Comparison of ENCODE assay signal across 8 mouse cellular contexts in genomic region chr4:53186573-53186972, GRCm38 (mm10). TPM values are rescaled to one million over a fixed set of nuclear protein-coding genes. Genes with fewer than 3 reads are reported as not detected.
DNase-seq lines count a peak whose midpoint lies in the region; ATAC-seq and TF ChIP-seq lines count a peak whose summit lies in the region.

No protein-coding gene starts in this region.

- H3K9me3 ChIP-seq in liver, embryonic 11.5 days (ENCODE audit: control insufficient read depth, low read length): no peaks in the 10 kb centered on the region
- no peaks in the 10 kb centered on the region for H3K9me3 ChIP-seq in hindbrain, embryonic 16.5 days (ENCODE audit: control insufficient read depth, low read length)
- H3K9me3 ChIP-seq in stomach, embryonic 16.5 days (replicated peaks; ENCODE audit: control insufficient read depth, low read length): no peaks in the 10 kb centered on the region

- H3K4me2 ChIP-seq in liver, embryonic 11.5 days: no peak overlapping the region
- H3K4me2 ChIP-seq in hindbrain, embryonic 16.5 days (ENCODE audit: low read length): no peak overlapping the region
- H3K4me2 ChIP-seq in stomach, embryonic 16.5 days (ENCODE audit: low read depth, low read length): no peak overlapping the region

- peaks cover 5% of the 10 kb centered on the region; the same call in 1 of the 2 replicates for H3K4me1 ChIP-seq in liver, adult 2 months (ENCODE audit: control insufficient read depth, insufficient read depth, low read length)
- H3K4me1 ChIP-seq in liver, embryonic 11.5 days (replicated peaks; ENCODE audit: control insufficient read depth, insufficient read depth, low read length): no peaks in the 10 kb centered on the region
- H3K4me1 ChIP-seq in hindbrain, embryonic 16.5 days (ENCODE audit: control insufficient read depth, insufficient read depth, low read depth, low read length): peaks cover 4% of the 10 kb centered on the region; the same call in 1 of the 2 replicates
- no peaks in the 10 kb centered on the region for H3K4me1 ChIP-seq in stomach, embryonic 16.5 days (ENCODE audit: control insufficient read depth, insufficient read depth, low read length)

- TF ChIP-seq CTCF in liver, adult 2 months (IDR thresholded peaks at IDR 0.05; ENCODE audit: low read depth, low read length): no peak

- H3K9ac ChIP-seq in liver, adult 2 months (ENCODE audit: low read depth, low read length): no peak overlapping the region
- H3K9ac ChIP-seq in liver, embryonic 11.5 days (ENCODE audit: low read depth, low read length): no peak overlapping the region
- H3K9ac ChIP-seq in hindbrain, embryonic 16.5 days (ENCODE audit: low read depth, low read length): no peak overlapping the region
- 0 out of 2 replicates have a peak overlapping the region, but pooled peaks have one; percentile 12 for H3K9ac ChIP-seq in stomach, embryonic 16.5 days (ENCODE audit: low read length)

- no peak for ATAC-seq in liver, embryonic 11.5 days (replicated peaks; ENCODE audit: low FRiP score)
- ATAC-seq in hindbrain, embryonic 16.5 days: no peak
- ATAC-seq in stomach, embryonic 16.5 days (ENCODE audit: insufficient read depth, low FRiP score): no peak

- peak overlapping the region; percentile 18; the same call in 1 of the 2 replicates for H3K27ac ChIP-seq in liver, adult 2 months (replicated peaks; ENCODE audit: insufficient read depth, low read depth, low read length)
- H3K27ac ChIP-seq in liver, embryonic 11.5 days (ENCODE audit: low read depth, low read length): no peak overlapping the region
- H3K27ac ChIP-seq in hindbrain, embryonic 16.5 days (ENCODE audit: low read depth, low read length): peak overlapping the region; percentile 42
- H3K27ac ChIP-seq in stomach, embryonic 16.5 days (ENCODE audit: low read length): peak overlapping the region; percentile 54; the same call in 1 of the 2 replicates

- H3K27me3 ChIP-seq in liver, adult 2 months (ENCODE audit: control insufficient read depth, insufficient read depth, low read length): no peaks in the 10 kb centered on the region
- no peaks in the 10 kb centered on the region for H3K27me3 ChIP-seq in liver, embryonic 11.5 days (replicated peaks; ENCODE audit: control insufficient read depth, insufficient read depth, low read length)
- H3K27me3 ChIP-seq in hindbrain, embryonic 16.5 days (replicated peaks; ENCODE audit: control insufficient read depth, insufficient read depth, low read length): no peaks in the 10 kb centered on the region
- H3K27me3 ChIP-seq in stomach, embryonic 16.5 days (ENCODE audit: control insufficient read depth, insufficient read depth, low read length): no peaks in the 10 kb centered on the region

- H3K4me3 ChIP-seq in liver, adult 2 months (ENCODE audit: insufficient read depth, low read depth, low read length): no peak overlapping the region
- no peak overlapping the region for H3K4me3 ChIP-seq in liver, embryonic 11.5 days (ENCODE audit: low read depth, low read length)
- no peak overlapping the region for H3K4me3 ChIP-seq in hindbrain, embryonic 16.5 days (ENCODE audit: low read length)
- no peak overlapping the region for H3K4me3 ChIP-seq in stomach, embryonic 16.5 days (replicated peaks; ENCODE audit: low read length)

- WGBS in liver, adult 2 months: 66% methylated on average over 4 of the region's 4 CpGs
- 53% methylated on average over 4 of the region's 4 CpGs for WGBS in liver, embryonic 11.5 days
- WGBS in hindbrain, embryonic 16.5 days: 55% methylated on average over 4 of the region's 4 CpGs
- WGBS in stomach, embryonic 16.5 days: 62% methylated on average over 4 of the region's 4 CpGs

- H3K36me3 ChIP-seq in liver, adult 2 months (ENCODE audit: control insufficient read depth, insufficient read depth, low read length): no peaks in the 10 kb centered on the region
- no peaks in the 10 kb centered on the region for H3K36me3 ChIP-seq in liver, embryonic 11.5 days (ENCODE audit: control insufficient read depth, insufficient read depth, low read length)
- no peaks in the 10 kb centered on the region for H3K36me3 ChIP-seq in hindbrain, embryonic 16.5 days (ENCODE audit: control insufficient read depth, insufficient read depth, low read length)
- H3K36me3 ChIP-seq in stomach, embryonic 16.5 days (ENCODE audit: control insufficient read depth, insufficient read depth, low read length): no peaks in the 10 kb centered on the region

- H3K79me2 ChIP-seq in liver, adult 2 months (ENCODE audit: control insufficient read depth, insufficient read depth, low read length): no peaks in the 10 kb centered on the region

- peak; percentile 8 to 42 for DNase-seq in adrenal gland, adult (ENCODE audit: inconsistent age in 2 of 2, low spot score in 1 of 2)
- DNase-seq in adrenal gland, postnatal 10 days: no peak
- no peak for DNase-seq in liver, adult 2 months (ENCODE audit: extremely low read depth, low read depth, low spot score)
- no peak for DNase-seq in liver, embryonic 11.5 days (ENCODE audit: low spot score)
- DNase-seq in ovary, postnatal 36 days (ENCODE audit: low spot score): no peak
- no peak for DNase-seq in spleen, postnatal 14 days (ENCODE audit: low spot score in 2 of 2)

- no peak for TF ChIP-seq POLR2A in liver, adult 2 months (IDR thresholded peaks at IDR 0.05; ENCODE audit: extremely low read depth, insufficient read depth, low read length)

RNA-seq across cellular contexts. Expression of gene Abca1, which starts 26.9 kb away (rescaled TPM):
- 100 to 1,000 TPM; 103 TPM for total RNA-seq in adrenal gland, postnatal 10 days (2021)
- total RNA-seq in liver, adult 2 months (2014; rRNA removed): 65.4 and 89.1 TPM in 2 replicates
- 17.1 and 21.0 TPM in 2 replicates for polyA plus RNA-seq in liver, adult 2 months (2012; rRNA removed)
- 16.3 and 17.5 TPM in 2 replicates for polyA plus RNA-seq in liver, embryonic 11.5 days (2014; fragmentation: Nextera tagmentation; extraction: Ambion mirVana)
- 9.4 and 10.0 TPM in 2 replicates for polyA plus RNA-seq in hindbrain, embryonic 16.5 days (2015; fragmentation: Nextera tagmentation; extraction: Ambion mirVana)
- polyA plus RNA-seq in stomach, embryonic 16.5 days (2015; fragmentation: Nextera tagmentation; extraction: Ambion mirVana): 4.9 and 6.1 TPM in 2 replicates

Comparison
In these comparisons a context has a peak if more than half of its experiments do, and no peak if none do; other contexts are left out.
1. DNase-seq: peak in adrenal gland, adult (2 of 2); none in adrenal gland, postnatal 10 days (single experiment), liver, adult 2 months (single experiment), liver, embryonic 11.5 days (single experiment), ovary, postnatal 36 days (single experiment) and spleen, postnatal 14 days (0 of 2).